Mouse (Mus musculus) embryo, embryonic 11.5 days (tissue): ENCODE results near the gene Exoc4.
A peak's percentile ranks its signal among the peaks of the same experiment; 100 is the strongest.

Experiments used
- DNase-seq: peaks from one replicate; pipeline ENCODE4 v3.0.0-alpha.2; 2012; ENCODE audit warnings: low read depth, low spot score

Gene Exoc4

DNA sequence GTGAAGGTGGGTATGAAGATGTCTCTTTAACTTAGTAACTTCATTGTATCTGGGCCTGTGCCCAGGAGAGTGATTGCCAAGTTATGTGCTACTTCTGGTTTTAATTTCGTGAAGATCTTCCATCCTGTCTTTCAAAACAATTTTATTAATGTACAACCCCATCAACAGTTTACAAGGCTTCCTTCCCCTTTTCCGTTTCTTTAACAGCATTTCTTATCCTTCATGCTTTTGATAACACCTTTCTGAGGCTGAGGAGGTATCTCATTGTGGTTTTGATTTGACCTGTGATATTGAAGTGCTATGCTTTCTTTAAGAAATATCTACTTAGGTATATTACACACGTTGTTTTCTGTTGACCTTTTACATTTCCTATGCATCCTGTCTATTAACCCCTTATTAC, 616.9 kb downstream of the Exoc4 start:
- DNase-seq = no peak

GRCm38 (mm10) chr6:33866901-33867580, 618.2 kb downstream of the Exoc4 start:
- DNase-seq = no peak

DNA sequence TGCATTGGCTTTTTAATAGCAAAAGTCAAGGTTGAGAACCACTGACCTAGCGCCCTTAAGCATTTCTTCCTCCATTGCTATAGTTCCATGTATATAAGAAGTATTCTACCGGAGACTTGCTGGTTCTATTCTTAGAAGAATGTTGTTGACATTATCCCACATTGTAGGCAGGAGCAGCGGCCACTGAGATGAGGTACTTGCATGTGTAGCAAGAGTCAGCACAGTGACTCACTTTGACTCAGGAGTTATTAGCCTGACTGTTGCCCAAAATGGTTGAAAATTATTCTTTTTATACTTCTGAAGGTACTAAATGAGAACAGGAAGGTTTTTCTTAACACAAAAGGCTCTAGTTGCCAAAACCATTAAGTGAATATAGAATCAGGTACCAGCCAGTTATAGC, 620.4 kb downstream of the Exoc4 start:
- no peak for DNase-seq

- DNase-seq = no peak
Observed at GRCm38 (mm10) chr6:33870468-33871142, 621.7 kb downstream of the Exoc4 start.

DNA sequence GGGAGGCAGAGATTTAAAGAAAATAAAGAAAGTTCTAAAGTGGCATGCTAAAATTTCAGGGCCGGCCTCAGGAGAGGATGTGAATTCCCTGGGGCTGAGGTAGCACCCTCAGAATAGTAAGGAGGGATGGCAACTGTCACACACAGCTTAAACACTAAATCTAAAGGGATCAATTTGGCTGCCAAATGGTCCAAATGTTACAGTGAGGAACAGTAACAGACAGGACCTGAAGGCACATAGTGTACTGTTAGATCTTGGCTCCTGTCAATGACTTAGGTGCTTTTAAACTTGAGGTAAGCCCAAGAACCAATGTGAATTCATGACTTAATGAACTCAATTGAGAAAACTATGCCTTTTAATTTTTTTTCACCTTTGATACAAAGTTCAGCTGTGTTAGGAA, 622.4 kb downstream of the Exoc4 start:
- DNase-seq = no peak

- no peak for DNase-seq
Observed at GRCm38 (mm10) chr6:33872192-33872591, 623.3 kb downstream of the Exoc4 start.

DNA sequence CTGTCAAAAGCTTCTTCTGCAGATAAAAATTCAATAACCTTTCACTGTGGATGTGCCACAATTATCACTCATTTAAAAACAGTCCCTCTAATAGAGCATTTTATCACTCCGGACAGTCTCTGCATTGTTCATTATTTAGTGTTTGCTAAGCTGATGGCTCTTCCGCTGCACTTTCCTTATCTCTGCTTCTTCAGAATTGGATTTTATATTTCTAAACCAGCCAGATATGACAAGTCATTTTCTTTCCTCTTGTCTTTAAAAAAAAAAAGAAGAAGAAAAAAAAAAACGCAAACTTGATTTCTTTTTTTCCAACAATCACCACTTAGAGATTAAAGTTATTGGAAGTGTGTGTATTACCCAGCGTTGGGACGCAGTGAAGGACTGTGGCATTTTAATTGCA, 624.1 kb downstream of the Exoc4 start:
- no peak for DNase-seq

- DNase-seq = no peak
Observed at GRCm38 (mm10) chr6:33874291-33875014, 625.6 kb downstream of the Exoc4 start.

GRCm38 (mm10) chr6:33884141-33884683, 635.3 kb downstream of the Exoc4 start:
- no peak for DNase-seq

DNA sequence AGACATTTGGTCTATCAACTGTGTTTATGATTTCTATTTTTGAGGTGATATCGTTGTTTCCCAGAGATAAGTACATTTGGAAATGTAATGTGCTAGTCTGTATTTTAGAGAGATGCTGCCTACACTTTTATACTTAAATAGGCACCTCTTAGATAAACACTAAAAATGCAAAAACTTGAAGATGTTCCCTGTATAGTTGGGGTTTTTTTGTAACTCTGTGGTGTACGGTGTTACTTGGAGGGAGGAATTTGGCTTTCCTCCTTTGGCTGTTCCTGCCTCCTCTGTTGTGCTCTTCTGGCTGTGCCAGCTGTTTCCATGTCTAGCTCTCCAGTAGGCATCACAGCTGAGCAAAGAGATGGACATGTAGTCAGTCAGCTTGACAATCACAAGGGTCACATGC, 638.1 kb downstream of the Exoc4 start:
- DNase-seq = no peak

DNA sequence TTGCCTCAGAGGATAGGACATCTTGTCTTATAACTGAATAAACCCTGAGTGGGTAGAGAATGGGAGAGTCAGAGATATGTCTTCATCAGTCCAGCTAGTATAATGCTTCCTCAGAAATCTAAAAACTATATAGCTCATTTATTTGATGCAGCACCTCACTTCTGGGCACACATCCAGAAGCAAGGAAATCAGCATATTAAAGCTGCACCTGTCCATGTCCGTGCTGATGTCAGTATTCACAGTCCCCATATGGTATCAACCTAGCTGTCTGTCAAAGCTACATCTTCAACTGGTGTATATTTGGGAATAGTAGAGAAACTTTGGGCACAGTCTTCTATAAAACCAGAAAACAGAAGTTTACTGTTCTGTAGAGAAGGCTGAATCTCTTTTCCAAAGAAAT, 642.0 kb downstream of the Exoc4 start:
- DNase-seq = no peak

- DNase-seq = no peak
Observed at GRCm38 (mm10) chr6:33892142-33892541, 643.3 kb downstream of the Exoc4 start.

GRCm38 (mm10) chr6:33899973-33900372, 651.1 kb downstream of the Exoc4 start:
- DNase-seq = no peak

GRCm38 (mm10) chr6:33900615-33901014, 651.7 kb downstream of the Exoc4 start:
- DNase-seq = no peak

- DNase-seq = no peak
Observed at GRCm38 (mm10) chr6:33905099-33905498, 656.2 kb downstream of the Exoc4 start.

GRCm38 (mm10) chr6:33910671-33911070, 661.8 kb downstream of the Exoc4 start:
- DNase-seq = no peak

DNA sequence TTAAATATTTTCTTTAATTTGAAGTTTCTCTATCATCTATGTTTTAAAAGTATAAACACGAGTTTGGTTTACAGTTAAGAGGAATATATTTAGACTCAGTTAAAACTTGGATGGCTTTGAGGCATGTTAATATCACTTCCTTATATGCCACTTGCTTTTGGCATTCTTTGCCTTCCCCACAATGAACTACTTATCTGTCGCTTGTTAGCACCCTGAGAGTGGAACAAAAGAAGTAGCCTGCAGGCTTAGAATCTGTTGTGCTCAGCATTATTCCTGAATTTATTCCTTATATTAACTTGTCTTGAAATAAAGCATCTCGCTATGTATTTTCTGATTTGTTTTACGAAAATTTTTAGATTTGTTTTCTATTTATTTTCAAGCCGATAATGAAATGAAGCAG, 664.2 kb downstream of the Exoc4 start:
- DNase-seq = no peak

GRCm38 (mm10) chr6:33913486-33913885, 664.6 kb downstream of the Exoc4 start:
- DNase-seq = no peak

GRCm38 (mm10) chr6:33913964-33914363, 665.1 kb downstream of the Exoc4 start:
- DNase-seq = no peak

GRCm38 (mm10) chr6:33923571-33923970, 674.7 kb downstream of the Exoc4 start:
- no peak for DNase-seq

GRCm38 (mm10) chr6:33924888-33925287, 676.0 kb downstream of the Exoc4 start:
- DNase-seq = no peak

DNA sequence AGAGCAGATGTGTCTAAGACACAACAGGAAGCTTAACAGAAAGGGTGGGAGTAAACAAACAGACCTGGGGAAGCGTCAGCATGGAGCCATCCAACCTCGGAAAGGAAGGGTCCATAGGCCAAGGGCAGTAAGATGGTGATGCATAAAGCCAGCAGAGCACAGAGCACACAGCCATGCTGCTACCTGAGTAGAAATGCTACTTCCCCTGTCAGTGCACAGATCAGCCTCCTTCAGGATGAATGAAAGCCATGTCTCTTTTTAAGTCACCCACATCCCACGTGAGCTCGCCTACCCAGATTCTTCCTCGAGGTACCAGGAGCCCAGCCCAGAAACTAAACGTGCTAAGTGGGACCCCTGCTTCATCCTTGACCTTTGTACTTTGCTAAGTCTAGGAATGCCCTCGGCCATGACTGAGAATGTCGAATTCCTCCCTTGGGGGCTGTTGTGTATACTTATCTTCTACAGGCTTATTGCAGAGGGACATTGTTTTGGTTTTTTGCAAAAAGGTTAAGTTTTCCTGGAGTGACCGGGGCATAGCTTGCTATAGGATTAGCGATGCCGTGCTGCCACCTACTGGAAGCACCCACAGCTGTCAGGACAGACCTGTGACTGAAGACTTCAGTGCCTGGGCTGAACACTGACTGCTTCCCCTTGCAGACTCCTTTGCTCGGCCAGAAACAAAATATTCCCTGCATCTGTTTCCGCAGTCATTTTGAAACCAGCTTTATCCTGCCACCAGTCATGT, 680.6 kb downstream of the Exoc4 start:
- peak; percentile 65 for DNase-seq
